Mouse (Mus musculus): ENCODE measurements around the gene Vasn.
"Not testable (repeated sequence)": the region's sequence is repeated elsewhere in the genome, so short reads cannot be mapped to it uniquely, and the experiment has no call there.

Vasn gene

DNA sequence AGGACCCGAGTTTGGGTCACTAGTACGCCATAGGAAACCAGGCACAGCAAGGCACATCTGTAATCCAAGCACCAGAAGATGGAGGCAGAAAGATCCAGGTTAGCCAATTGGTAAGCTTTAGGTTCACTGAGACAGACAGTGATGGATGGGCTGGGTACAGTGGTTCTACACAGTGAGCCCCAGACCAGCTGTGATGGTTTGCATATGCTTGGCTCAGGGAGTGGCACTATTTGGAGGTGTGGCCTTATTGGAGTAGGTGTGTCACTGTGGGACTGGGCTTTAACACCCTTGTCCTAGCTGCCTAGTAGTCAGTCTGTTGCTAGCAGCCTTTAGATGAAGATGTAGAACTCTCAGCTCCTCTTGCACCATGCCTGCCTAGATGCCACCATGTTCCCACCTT, 24.1 kb downstream of the Vasn start:
- in situ Hi-C loops (cut with MboI), result no loop called here

DNA sequence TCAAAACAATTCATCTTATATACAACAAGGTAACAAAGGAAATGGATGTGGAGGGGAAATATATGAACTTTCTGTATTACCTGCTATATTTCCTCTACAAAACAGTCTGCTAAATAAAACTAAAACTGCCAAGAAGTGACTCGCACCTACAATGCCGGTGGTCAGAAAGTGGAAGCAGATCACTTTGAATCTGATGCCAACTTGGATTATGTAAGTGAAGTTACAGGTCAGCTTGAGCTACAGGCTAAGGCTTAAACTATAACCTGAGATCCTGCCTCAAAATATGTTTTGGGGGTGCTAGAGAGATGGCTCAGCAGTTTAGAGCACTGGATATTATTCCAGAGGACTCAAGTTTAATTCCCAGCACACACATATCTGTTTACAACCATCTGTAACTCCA, 26.0 kb downstream of the Vasn start:
- in situ Hi-C loops (cut with MboI), result no loop called here

DNA sequence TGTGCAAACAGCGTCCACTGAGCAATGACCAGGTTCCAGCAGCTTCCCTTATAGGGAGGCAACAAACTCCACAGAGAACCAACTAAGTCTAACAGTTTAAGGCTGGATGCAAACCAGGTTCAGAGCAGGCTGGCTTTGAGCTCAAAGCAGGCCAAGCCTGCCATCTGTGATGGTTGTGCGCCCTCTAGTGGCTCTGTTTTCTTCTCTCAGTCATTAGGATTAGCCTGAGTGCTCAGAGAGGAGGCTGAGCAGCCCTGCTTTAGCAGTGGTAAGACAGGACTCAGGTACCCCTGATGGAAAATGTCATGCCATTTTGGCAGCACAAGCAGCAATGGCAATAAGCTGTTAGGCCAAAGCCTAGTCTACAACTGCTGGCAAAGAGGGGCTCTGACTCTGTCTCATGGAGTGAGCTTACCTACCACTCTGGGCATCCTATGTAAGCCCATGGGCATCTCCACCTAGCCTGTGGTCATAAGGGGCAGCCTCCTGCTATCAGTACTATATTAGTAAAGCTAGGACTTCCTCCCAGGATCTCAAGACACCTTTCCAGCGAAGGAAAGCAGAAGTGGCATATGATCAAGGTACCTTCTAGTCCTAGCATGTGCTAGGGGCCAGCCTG, 27.6 kb downstream of the Vasn start:
- in situ Hi-C loops (cut with MboI), result no loop called here

DNA sequence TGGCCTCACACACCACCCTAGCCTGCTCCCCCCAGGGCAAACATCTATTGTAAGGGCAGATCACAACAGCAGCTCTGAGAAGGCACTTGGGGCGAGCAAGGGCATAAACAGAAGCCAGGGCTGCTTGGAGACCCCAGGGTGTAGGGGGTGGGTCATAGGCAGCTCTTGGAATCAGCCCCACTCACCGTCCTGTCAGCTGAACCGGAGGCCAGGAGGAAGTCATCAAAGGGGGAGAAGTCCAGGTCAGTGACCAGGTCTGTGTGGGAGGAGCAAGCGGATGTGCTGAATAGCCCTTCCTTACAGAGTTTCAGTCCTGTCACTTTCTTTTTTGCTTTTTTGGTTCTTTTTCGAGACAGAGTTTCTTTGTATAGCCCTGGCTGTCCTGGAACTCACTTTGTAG, 30.6 kb downstream of the Vasn start:
- in situ Hi-C loops (cut with MboI), result no loop called here

DNA sequence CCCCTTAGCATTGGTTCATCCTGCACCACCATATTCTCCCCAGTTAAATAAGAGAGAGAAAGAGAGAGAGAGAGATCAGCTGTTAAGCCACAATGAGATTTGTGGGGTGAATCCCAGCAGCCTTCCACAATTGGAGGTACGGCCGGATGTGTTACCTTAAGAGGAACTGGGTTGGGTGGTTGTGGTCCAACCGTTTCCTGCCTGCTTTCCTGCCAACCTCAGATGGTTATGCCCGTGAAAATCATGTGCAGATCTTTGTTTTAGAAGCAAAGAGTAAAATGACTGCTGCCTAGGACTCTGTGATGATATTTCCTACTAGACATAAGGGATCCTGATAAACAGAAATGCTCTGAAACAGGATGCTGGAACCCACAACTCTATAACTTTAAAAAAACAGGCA, 34.4 kb downstream of the Vasn start:
- in situ Hi-C loops (cut with MboI), result no loop called here

DNA sequence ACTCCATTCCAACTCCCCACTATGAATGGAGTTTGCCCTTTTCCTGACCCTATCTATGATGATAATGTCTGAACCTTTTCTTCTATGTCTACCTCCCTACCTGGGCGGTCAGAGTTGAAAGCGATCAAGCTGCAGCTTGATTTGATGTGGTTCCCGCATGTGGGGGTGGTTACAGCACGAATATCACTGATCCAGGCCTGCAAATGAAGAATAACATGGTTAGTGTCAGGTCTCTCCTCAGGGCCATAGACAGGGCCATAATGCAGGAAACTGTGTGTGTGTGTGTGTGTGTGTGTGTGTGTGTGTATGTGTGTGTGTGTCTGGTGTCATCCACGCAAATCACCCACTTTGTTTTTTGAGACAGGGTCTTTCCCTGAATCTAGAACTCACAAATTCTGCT, 37.1 kb downstream of the Vasn start:
- in situ Hi-C loops (cut with MboI), result no loop called here

DNA sequence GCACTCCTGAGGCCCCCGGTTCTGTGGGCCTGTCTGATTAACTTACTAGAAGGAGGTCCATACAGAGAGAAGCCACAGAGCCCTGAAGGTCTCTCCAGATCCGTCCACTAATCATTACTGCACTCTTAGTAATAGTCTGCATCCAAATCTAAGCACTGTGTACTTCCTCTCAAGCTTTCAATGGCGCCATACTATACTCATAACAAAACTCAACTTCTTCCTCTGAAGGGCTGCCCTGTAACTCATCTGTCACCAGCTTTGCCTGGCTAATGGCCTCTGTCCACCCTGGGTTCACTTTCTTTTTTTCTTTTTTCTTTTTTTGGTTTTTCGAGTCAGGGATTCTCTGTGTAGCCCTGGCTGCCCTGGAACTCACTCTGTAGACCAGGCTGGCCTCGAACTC, 38.3 kb downstream of the Vasn start:
- in situ Hi-C loops (cut with MboI), result no loop called here

DNA sequence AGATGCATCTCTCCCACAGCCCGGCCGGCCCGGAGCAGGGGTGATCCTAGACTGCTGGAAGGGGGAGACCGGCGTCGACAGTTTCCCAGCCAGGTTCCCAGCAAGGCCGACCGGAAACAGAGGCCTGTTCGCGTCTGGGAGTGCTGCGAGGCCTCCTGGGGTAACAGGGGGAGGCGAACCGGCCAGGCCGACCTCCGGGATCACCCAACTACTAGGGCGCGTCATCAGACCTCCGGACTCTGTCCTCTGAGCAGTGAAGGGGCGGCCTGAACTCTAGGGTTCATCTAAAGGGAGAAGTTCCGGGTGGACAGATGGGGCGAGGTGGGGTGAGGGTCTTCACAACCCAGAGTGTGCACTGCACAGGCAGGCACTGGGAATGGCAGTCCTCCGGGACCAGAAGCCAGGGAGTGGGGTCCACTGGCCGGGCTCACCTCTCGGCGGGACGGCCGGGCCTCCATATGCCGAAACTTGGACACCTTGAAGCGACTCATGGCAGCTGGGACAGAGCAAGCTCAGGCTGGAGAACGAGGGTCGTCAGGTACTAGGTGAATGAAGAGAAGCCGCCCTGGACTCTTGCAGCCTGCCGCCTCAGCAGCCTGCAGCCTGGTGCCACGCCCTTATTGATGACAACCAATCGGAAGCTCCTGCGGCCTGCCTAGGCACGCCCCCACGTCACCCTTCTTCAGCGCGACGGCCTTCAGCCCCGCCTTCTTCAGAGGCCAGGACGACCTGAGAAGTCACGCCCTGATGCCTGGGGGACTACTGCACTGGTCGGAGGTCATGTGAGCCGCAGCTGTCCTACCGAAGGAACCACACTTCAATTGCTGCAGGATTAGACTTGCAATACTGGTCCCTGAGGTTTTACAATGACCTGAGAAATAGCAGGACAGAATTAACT, 39.6 kb downstream of the Vasn start, which contains the start of gene Coro7:
Gene Coro7, minus strand, starts transcription at position 657 of the 898 bp plus-strand sequence.
- in situ Hi-C loops (cut with MboI), result no loop called here

DNA sequence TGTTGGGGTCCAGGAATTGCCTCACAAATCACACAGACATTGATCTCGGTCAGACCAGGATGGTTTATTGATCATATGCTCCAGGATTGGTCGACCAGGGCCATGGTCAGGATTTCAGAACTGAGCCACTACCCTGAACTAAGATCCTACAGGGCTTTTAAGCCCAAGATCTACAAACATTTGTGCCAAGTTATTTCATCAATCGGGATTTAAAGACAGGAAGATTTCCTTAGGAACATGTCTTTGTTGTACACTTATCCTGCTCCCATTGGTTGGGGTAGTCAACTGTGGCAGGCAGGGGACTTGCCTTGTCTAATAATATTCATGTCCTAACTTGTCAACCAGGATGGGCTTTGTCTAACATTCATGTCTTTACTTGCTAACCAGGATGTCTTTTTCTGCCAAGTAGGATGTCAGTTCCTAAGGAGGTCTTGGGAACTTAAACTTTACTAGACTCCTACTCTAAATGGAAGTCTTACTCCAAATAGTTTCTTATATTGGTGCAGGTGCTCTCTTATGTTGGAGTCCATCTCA, 41.2 kb downstream of the Vasn start:
- in situ Hi-C loops (cut with MboI), result not testable (repeated sequence)

DNA sequence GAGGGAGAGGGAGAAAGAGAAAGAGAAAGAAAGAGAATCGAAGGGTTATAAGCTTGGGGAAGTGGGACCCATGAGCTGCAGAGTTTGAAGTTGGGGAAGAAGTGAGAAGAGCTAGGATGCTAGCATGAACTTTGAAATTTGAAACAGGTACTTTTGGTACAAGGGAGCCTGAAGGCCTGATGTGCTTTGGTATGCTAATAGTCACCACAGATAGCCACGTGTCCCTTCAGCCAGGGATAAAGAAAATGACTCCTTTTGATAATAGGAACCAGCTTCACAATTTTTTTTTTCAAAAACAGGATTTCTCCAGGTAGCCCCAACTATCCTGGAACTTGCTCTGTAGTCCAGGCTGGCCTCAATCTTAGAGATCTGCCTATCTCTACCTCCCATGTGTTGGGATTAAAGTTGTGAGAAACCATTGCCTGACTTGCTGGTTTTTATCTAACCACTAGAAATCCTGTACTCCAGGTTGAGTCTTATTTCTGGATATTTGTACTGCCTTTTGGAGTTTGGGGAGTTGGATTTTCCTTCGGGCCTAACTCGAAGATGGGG, 43.0 kb downstream of the Vasn start:
- in situ Hi-C loops (cut with MboI), result no loop called here

DNA sequence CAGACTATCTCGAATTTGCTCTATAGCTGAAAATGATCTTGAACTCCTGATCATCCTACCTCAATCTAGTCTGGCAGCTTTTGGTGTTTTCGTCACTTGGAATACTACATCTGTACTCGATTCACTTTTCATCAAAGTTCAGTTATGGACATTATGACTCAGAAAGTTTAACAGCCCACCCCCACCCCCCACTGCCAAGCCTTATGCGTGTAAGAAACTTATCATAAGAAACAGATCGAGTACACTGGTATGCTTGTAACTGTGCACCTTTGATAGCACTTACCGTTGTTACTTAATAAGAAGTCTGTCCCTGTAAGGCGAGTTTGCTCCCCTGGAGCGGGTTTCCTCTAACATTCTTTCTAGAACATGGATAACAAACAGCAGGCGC, 43.4 kb downstream of the Vasn start:
- in situ Hi-C loops (cut with MboI), result no loop called here

DNA sequence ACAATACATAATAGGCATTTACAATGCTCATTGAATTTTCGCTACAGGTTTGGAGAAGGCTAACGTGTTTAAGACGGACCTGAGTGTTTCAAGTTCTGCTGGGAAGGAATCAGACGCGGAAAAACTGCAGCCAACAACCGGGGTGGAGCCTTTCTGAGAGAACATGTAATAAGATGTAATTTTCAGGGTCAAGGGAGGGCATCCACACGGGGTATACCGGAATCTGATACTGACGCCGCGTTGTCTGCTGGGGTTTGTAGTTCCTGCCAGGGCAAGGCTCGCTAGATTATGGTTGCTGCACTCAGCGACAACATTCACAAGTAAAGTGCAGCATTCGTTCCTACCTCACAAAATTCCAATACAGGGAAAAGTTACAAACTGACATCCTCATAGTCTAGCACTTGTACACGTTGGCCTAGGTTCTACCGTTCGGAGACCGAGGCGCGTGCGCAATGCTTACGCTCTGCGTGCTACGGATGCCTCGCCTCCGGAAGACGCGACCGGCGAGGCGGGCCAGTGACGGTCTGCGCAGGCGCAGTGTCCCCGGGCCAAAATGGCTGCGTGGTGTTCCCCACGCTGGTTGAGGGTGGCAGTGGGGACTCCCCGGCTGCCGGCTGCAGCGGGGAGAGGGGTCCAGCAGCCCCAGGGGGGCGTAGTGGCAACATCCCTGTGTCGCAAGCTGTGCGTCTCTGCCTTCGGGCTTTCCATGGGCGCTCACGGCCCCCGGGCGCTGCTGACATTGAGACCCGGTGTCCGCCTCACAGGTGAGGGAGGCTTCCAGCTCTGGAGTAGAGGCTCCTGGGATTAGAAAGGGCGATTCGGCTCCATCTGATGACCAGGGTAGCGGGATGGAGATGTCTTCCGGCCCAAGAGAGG, 44.1 kb downstream of the Vasn start:
- in situ Hi-C loops (cut with MboI), result no loop called here

DNA sequence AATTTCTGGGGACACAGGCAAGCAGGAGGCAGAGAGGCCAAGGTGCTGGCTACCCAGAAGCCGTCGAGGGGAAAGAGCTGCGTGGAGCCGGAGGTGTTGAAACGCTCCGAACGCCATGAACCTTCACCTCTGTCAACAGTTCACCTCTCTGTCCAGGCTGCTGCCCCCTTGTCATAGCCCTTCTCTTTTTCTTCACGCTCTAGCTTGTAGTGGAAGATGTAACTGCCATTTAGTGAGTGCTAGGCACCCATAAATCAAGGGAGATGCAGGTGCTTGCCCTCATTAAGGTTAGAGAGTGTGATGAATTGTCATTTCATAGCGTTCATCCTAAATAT, 44.7 kb downstream of the Vasn start:
- in situ Hi-C loops (cut with MboI), result no loop called here

DNA sequence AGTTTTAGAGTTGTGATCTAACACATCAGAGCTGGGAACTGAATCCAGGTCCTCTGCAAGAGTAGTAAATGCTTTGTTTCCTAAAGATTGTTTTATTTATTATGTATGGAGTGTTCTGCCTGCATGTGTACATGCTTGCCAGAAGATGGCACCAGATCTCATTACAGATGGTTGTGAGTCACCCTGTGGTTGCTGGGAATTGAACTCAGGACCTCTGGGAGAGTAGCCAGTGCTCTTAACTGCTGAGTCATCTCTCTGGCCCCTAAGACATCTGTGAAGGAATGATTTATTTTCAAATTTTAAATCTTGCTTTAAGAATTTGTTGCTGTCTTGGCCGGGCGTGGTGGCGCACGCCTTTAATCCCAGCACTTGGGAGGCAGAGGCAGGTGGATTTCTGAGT, 49.6 kb downstream of the Vasn start:
- in situ Hi-C loops (cut with MboI), result not testable (repeated sequence)
